Mouse (Mus musculus) erythroblast, embryonic 14.5 days (primary cell): ENCODE results near the gene Rps28. TPM values are rescaled to one million over a fixed set of nuclear protein-coding genes. Genes with fewer than 3 reads are reported as not detected.
"Not testable (repeated sequence)": the region's sequence is repeated elsewhere in the genome, so short reads cannot be mapped to it uniquely, and the experiment has no call there.

Experiments
- H3K27me3 ChIP-seq: 2 replicates; pipeline ENCODE4 v1.6.1; 2012; ENCODE audit warnings: inconsistent platforms; ENCODE audit not compliant: control insufficient read depth
- H3K36me3 ChIP-seq: 2 replicates; pipeline ENCODE4 v1.6.1; 2012; ENCODE audit warnings: mild to moderate bottlenecking, inconsistent platforms; ENCODE audit not compliant: control insufficient read depth
- H3K4me1 ChIP-seq: 2 replicates; pipeline ENCODE4 v1.6.1; 2012; ENCODE audit warnings: inconsistent platforms; ENCODE audit not compliant: control insufficient read depth
- H3K4me3 ChIP-seq: replicated peaks from 2 replicates; pipeline ENCODE3; 2012; ENCODE audit warnings: moderate library complexity, mild to moderate bottlenecking, inconsistent platforms
- H3K9me3 ChIP-seq: 2 replicates; pipeline ENCODE4 v1.6.1; 2012; ENCODE audit warnings: low read length, inconsistent platforms, mixed read lengths; ENCODE audit not compliant: control insufficient read depth
- GATA1 ChIP-seq: IDR thresholded peaks from 2 replicates; pipeline ENCODE4 v1.6.1; 2012; ENCODE audit warnings: low read length, inconsistent platforms, mixed read lengths
- TAL1 ChIP-seq: IDR thresholded peaks from 3 replicates; pipeline ENCODE4 v1.6.1; 2012; ENCODE audit warnings: low read length, inconsistent platforms, mixed read lengths
- polyA plus RNA-seq: library from polyadenylated mRNA; stranded (reverse); fragments of >175 nt; gene quantifications from 2 replicates; pipeline ENCODE4 v1.2.3, GENCODE M21; 2012

The Rps28 gene
- polyA plus RNA-seq, 1 experiment, result 366 TPM

DNA sequence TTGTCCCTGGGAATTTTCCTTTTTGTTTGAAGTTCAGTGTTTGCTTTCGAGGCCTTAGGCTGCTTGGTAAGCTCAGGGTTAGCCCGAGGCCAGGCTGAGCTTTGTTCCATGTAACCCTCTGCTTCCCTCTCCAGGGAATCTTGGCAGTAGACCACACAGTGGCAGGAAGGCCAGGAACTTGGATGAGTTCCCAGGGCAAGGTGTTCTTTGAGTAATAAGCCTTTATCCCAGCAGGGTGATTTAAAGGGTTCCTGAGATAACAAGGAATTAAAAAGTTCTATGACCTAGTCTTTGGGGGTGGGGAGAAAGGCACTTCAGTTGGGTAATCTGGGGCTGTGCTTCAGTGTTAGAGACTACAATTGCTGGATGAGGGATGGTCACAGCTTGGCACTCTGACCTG, 4.5 kb upstream of the Rps28 start:
- Histone ChIP-seq H3K4me3 (no peak overlapping the region), H3K4me1 (peaks cover 19% of the 10 kb centered on the region), H3K36me3 (peaks cover 64% of the 10 kb centered on the region), H3K9me3 (no peaks in the 10 kb centered on the region), H3K27me3 (no peaks in the 10 kb centered on the region)
- TF ChIP-seq TAL1 (no peak), GATA1 (no peak)

DNA sequence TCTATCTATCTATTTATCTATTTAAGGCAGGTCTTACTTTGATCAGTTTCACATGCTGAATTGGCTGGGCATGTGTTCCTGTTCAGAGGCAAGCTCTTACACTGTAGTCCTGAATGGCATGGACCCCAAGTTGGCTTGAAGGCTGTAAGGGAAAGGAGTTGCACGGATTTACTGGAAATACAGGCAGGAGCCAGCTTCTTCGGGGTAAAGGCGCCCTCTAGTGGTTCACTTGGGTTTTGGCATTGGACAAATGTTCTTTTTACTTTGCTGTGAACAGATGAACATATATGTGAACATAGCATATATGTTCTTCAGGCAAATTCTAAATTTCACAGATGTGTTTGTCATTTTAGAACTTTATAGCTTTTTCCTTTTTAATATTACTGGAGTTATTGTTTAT, 2.5 kb upstream of the Rps28 start:
- peaks cover 39% of the 10 kb centered on the region for H3K4me1 ChIP-seq
- peaks cover 67% of the 10 kb centered on the region for H3K36me3 ChIP-seq
- TF ChIP-seq TAL1, result no peak
- TF ChIP-seq GATA1, result no peak
- no peaks in the 10 kb centered on the region for H3K27me3 ChIP-seq
- H3K9me3 ChIP-seq, result no peaks in the 10 kb centered on the region
- H3K4me3 ChIP-seq, result no peak overlapping the region

DNA sequence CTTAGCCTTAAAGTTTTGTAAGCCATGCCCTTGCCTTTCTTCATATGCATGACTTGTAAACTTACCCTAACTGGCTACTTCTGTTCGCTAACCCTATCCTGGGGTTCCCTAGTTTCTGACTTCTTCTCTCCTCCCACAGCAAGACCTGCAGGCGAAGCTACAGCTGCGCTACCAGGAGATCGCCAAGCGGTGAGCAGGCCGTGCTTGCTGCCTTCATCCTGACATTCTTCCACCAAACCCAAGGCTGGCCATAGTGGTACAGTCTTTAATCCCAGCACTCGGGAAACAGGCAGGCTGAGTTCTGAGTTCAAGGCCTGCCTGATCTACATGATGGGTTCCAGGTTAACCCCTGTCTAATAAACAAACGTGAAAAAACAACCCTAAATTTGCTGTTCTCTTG, 1.1 kb upstream of the Rps28 start:
- TF ChIP-seq GATA1, result no peak
- H3K4me1 ChIP-seq, result peaks cover 44% of the 10 kb centered on the region
- H3K36me3 ChIP-seq, result peaks cover 67% of the 10 kb centered on the region
- peak overlapping the region; percentile 91 for H3K4me3 ChIP-seq
- H3K9me3 ChIP-seq, result no peaks in the 10 kb centered on the region
- no peaks in the 10 kb centered on the region for H3K27me3 ChIP-seq

DNA sequence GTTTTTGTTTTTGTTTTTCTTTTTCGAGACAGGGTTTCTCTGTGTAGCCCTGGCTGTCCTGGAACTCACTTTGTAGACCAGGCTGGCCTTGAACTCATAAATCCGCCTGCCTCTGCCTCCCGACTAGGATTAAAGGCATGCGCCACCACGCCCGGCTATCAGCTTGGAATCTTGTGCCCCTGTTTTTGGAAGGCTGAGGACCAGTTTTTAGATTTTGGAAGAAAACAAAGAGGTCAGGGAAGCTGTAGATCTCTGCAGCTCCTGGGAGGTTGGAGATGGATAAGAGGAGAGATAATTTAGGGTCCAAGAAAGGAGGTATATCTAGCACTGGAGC, 602 bp upstream of the Rps28 start:
- Histone ChIP-seq H3K36me3 (peaks cover 67% of the 10 kb centered on the region), H3K4me3 (peak overlapping the region; percentile 91), H3K4me1 (peaks cover 46% of the 10 kb centered on the region)
- not testable (repeated sequence) for H3K9me3 ChIP-seq, H3K27me3 ChIP-seq

DNA sequence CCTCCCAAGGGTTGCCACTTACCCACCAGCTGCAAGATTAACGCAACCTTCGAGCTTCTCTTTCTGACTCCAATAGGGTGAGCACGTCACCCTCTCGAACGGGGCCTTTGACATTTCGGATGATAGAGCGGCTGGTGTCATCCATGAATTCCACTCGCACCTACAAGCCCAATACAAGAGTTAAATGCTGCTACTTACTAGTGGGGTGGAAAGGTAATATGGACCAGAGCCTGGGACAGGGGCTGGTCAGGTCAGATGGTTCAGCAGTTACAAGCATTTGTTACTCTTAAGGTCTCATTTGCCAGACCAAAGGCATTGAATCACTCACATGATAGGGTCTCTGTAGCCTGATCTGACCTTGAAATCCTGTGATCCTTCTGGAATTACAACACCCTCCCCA, 1.2 kb downstream of the Rps28 start:
- H3K27me3 ChIP-seq, H3K9me3 ChIP-seq: not testable (repeated sequence)
- Histone ChIP-seq H3K4me1 (peaks cover 55% of the 10 kb centered on the region), H3K36me3 (peaks cover 69% of the 10 kb centered on the region), H3K4me3 (peak overlapping the region; percentile 91)

DNA sequence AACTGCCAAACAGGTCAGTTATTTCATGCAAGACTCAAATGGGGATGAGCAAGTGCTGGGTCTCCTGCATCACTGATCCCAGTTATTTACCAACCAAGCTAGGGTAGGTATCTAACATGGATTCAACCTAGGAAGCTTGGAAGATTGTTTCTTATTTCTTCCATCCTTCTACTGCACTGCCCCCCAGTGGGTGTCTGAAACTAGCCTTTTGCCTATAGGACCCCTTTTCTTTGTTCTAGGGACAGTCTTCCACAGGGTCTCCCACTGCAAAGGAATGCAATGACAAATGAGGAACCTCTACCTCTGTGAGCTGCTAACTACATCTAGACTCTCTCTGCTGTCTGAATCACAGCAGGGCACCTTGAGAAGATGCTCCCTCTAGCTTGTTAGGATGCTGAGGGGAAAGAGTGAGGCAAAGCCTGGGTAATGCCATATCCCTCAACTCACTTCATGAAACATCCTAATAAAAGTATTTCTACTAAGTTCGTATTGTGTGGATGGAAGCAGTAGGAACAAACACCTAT, 1.9 kb downstream of the Rps28 start:
- H3K36me3 ChIP-seq, result peaks cover 70% of the 10 kb centered on the region
- peaks cover 60% of the 10 kb centered on the region for H3K4me1 ChIP-seq
- TF ChIP-seq TAL1 (no peak), GATA1 (no peak)
- H3K4me3 ChIP-seq, result peak overlapping the region; percentile 91
- no peaks in the 10 kb centered on the region for H3K27me3 ChIP-seq
- H3K9me3 ChIP-seq, result no peaks in the 10 kb centered on the region

DNA sequence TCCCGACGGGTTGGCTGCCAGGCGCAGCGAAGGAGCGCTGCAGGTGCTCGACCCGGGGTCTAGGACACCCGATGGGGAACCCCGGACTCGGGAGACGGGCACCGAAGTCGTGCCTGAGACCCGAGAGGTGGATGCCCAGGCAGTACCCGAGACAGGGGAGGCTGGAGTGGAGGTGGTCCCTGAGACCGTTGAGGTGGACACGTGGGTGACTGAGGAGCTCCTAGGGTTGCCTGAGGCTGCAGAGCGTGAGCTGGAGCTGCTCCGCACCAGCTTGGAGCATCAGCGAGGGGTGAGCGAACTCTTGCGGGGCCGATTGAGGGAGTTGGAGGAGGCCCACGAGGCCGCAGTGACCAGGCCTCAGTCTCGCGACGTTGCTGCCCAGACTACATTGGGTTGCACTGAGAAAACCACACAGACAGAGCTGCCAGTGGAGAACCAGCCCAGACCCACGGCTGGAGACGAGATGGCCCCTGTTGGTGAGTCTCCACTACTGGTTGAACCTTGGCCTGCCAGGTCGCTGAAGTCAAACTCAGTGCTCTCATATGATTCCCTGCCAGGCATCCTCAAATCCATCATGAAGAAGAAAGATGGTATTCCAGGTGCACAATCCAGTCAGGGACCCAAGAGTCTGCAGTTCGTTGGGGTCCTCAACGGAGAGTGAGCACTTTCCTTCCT, 6.3 kb downstream of the Rps28 start:
- peaks cover 9% of the 10 kb centered on the region for H3K27me3 ChIP-seq
- H3K4me1 ChIP-seq, result peaks cover 45% of the 10 kb centered on the region
- H3K36me3 ChIP-seq, result peaks cover 52% of the 10 kb centered on the region
- no peaks in the 10 kb centered on the region for H3K9me3 ChIP-seq
- TF ChIP-seq TAL1, result no peak
- no peak for TF ChIP-seq GATA1
- peak overlapping the region; percentile 83 for H3K4me3 ChIP-seq

DNA sequence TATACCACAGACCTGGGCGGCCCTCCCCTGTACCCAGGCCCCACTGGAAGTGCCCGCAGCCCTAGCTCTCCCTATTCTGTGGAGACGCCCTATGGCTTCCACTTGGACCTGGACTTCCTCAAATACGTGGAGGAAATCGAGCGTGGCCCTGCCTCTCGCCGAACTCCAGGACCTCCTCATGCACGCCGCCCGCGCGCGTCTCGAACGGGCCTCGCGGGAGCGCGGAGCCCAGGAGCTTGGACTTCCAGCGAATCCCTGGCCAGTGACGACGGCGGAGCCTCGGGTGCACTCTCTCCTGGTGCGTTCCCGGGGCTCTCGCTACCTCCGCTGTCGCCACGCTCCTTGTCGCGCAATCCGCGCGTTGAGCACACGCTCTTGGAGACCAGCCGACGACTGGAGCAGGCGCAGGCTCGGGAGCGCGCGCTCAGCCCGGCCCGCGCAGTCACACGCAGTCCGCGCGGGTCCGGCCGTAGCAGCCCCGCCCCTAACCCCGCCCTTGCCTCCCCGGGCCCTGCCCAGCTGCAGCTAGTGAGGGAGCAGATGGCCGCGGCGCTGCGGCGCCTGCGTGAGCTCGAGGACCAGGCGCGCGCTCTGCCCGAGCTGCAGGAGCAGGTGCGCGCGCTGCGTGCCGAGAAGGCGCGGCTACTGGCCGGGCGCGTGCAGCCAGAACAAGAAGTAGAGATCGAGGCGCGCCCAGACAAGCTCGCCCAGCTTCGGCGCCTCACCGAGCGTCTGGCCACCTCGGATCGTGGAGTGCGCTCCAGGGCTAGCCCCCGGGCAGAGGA, 7.0 kb downstream of the Rps28 start:
- no peak for TF ChIP-seq GATA1
- TF ChIP-seq TAL1, result no peak
- H3K27me3 ChIP-seq, result peaks cover 16% of the 10 kb centered on the region
- H3K4me3 ChIP-seq, result peak overlapping the region; percentile 83
- peaks cover 45% of the 10 kb centered on the region for H3K36me3 ChIP-seq
- H3K9me3 ChIP-seq, result no peaks in the 10 kb centered on the region
- H3K4me1 ChIP-seq, result peaks cover 38% of the 10 kb centered on the region

DNA sequence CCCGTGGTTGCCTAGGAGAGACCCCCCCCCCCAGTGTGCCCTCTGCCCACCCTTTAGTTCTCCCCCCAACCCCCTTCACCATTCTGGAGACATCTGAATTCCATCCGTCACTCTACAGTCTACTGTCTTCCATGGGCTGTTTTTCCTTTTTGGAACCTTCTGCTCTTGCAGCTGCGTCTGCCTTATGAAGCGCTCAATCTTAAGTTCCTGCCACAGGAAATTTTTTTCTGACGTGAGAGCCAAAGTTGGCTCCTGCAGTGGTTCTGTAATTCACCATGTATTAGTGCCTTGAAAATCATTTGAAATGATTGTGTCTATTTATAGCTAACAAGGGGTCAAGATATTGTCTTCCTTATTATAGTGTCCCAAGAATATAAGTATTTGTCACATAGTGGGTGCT, 7.8 kb downstream of the Rps28 start:
- Histone ChIP-seq H3K4me1 (peaks cover 30% of the 10 kb centered on the region), H3K9me3 (no peaks in the 10 kb centered on the region), H3K4me3 (peak overlapping the region; percentile 83), H3K36me3 (peaks cover 37% of the 10 kb centered on the region), H3K27me3 (peaks cover 19% of the 10 kb centered on the region)
- no peak for TF ChIP-seq GATA1
- no peak for TF ChIP-seq TAL1
